Mouse (Mus musculus) stomach, embryonic 14.5 days (tissue): Measurements from ENCODE around the gene Itfg2. TPM values are rescaled to one million over a fixed set of nuclear protein-coding genes. Genes with fewer than 3 reads are reported as not detected.

ENCODE experiments used
- ATAC-seq: fragments of 200-750 bp; cut with Nextera tagmentation; 2 replicates; pipeline ENCODE4 v1.8.0; 2017; ENCODE audit warnings: low read depth, moderate TSS enrichment; ENCODE audit not compliant: insufficient number of reproducible peaks, insufficient read depth, low FRiP score
- H3K27ac ChIP-seq: fragments of 300-500 bp; sonication (generic); 2 replicates; pipeline ENCODE4 v1.5.1; 2014; ENCODE audit warnings: mild to moderate bottlenecking, low read length, moderate library complexity, mixed read lengths
- H3K27me3 ChIP-seq: fragments of 300-500 bp; sonication (generic); 2 replicates; pipeline ENCODE4 v1.6.1; 2014; ENCODE audit warnings: low read length, control low read depth, mixed read lengths; ENCODE audit not compliant: control insufficient read depth, insufficient read depth
- H3K36me3 ChIP-seq: fragments of 300-500 bp; sonication (generic); 2 replicates; pipeline ENCODE4 v1.6.1; 2014; ENCODE audit warnings: mild to moderate bottlenecking, control low read depth, low read length, moderate library complexity, mixed read lengths; ENCODE audit not compliant: control insufficient read depth, insufficient read depth
- H3K4me1 ChIP-seq: fragments of 300-500 bp; sonication (generic); 2 replicates; pipeline ENCODE4 v1.6.1; 2014; ENCODE audit warnings: low read length, control low read depth, mixed read lengths; ENCODE audit not compliant: control insufficient read depth, insufficient read depth
- H3K4me2 ChIP-seq: fragments of 300-500 bp; sonication (generic); replicated peaks from 2 replicates; pipeline ENCODE4 v1.6.1; 2014; ENCODE audit warnings: low read depth, low read length, control low read depth
- H3K4me3 ChIP-seq: fragments of 300-500 bp; sonication (generic); 2 replicates; pipeline ENCODE4 v1.5.1; 2014; ENCODE audit warnings: low read depth, low read length, control low read depth
- H3K9ac ChIP-seq: fragments of 300-500 bp; sonication (generic); replicated peaks from 2 replicates; pipeline ENCODE4 v1.6.1; 2014; ENCODE audit warnings: low read depth, mild to moderate bottlenecking, control low read depth, low read length, moderate library complexity, mixed read lengths
- H3K9me3 ChIP-seq: fragments of 300-500 bp; sonication (generic); 2 replicates; pipeline ENCODE4 v1.6.1; 2016; ENCODE audit warnings: low read depth, low read length, control low read depth; ENCODE audit not compliant: control insufficient read depth
- WGBS: fragments of 180-500 bp; shearing (Covaris S2); extraction: QIAGEN DNeasy Blood & Tissue Kit; methylation state at CpG from one replicate; pipeline ENCODE4 v1.1.7; 2014; 5-methylcytosine and 5-hydroxymethylcytosine counted together
- polyA plus RNA-seq: library from polyadenylated mRNA; unstranded; fragments of >200 nt; fragmentation: Nextera tagmentation; extraction: Ambion mirVana; gene quantifications from 2 replicates; pipeline ENCODE4 v1.2.1, GENCODE M21; 2014

Itfg2 gene
- polyA plus RNA-seq, 1 experiment from 2014 or later: 33.4 TPM

GRCm38 (mm10) chr6:128429300-128429699, 4.6 kb upstream of the Itfg2 start:
- Histone ChIP-seq H3K4me2 (no peak overlapping the region), H3K9ac (no peak overlapping the region), H3K36me3 (peaks cover 56% of the 10 kb centered on the region), H3K4me3 (no peak overlapping the region), H3K4me1 (no peaks in the 10 kb centered on the region), H3K27me3 (no peaks in the 10 kb centered on the region), H3K27ac (no peak overlapping the region), H3K9me3 (no peaks in the 10 kb centered on the region)
- ATAC-seq: no peak
- 96% methylated on average over 2 of the region's 2 CpGs for WGBS

- H3K9ac ChIP-seq: no peak overlapping the region
- no peaks in the 10 kb centered on the region for H3K27me3 ChIP-seq
- H3K9me3 ChIP-seq: no peaks in the 10 kb centered on the region
- no peak overlapping the region for H3K4me3 ChIP-seq
- ATAC-seq: no peak
- no peak overlapping the region for H3K4me2 ChIP-seq
- 87% methylated on average over 5 of the region's 5 CpGs for WGBS
- peaks cover 39% of the 10 kb centered on the region for H3K36me3 ChIP-seq
- H3K27ac ChIP-seq: no peak overlapping the region
- 0 out of 2 replicates have a peak, but pooled peaks cover 3% of the 10 kb centered on the region for H3K4me1 ChIP-seq
These were observed 2.8 kb upstream of the Itfg2 start for GRCm38 (mm10) chr6:128427571-128427970.

GRCm38 (mm10) chr6:128425046-128425445, 315 bp upstream of the Itfg2 start:
- H3K4me1 ChIP-seq: 0 out of 2 replicates have a peak, but pooled peaks cover 3% of the 10 kb centered on the region
- WGBS: 17% methylated on average over 9 of the region's 9 CpGs

GRCm38 (mm10) chr6:128423496-128424268, 1.0 kb downstream of the Itfg2 start:
- ATAC-seq: peak; percentile 39; the same call in 1 of the 2 replicates
- Histone ChIP-seq H3K4me2 (peak overlapping the region; percentile 70), H3K4me3 (peak overlapping the region; percentile 60), H3K4me1 (0 out of 2 replicates have a peak, but pooled peaks cover 3% of the 10 kb centered on the region), H3K27me3 (no peaks in the 10 kb centered on the region), H3K9ac (peak overlapping the region; percentile 63), H3K27ac (peak overlapping the region; percentile 90), H3K9me3 (no peaks in the 10 kb centered on the region), H3K36me3 (peaks cover 4% of the 10 kb centered on the region)
- 40% methylated on average over 15 of the region's 16 CpGs for WGBS

More at GRCm38 (mm10) chr6:128425046-128425445, 315 bp upstream of the Itfg2 start:
- H3K4me2 ChIP-seq: peak overlapping the region; percentile 70
- no peak for ATAC-seq
- H3K9ac ChIP-seq: peak overlapping the region; percentile 63; the same call in 1 of the 2 replicates
- peak overlapping the region; percentile 60 for H3K4me3 ChIP-seq
- H3K9me3 ChIP-seq: no peaks in the 10 kb centered on the region
- no peaks in the 10 kb centered on the region for H3K27me3 ChIP-seq
- H3K27ac ChIP-seq: peak overlapping the region; percentile 90; the same call in 1 of the 2 replicates
- H3K36me3 ChIP-seq: peaks cover 16% of the 10 kb centered on the region

DNA sequence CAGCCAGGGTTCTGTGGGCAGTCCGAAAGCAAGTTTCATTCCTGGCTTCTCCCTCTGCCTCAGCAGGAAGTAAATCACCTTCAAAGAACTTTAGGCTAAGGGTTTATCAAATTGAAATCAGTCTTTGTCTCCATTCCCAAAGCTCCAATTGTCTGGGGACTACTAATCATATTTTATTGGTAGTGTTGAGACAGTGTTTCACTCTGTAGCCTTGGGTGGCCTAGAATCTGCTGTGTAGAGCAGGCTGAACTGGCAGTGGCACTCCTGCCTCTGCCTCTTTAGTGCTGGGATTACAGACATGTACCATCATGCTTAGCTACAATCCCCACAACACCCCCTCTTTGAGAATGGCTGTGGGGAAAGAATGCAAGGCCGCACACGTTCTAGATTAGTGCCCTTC, 3.3 kb downstream of the Itfg2 start:
- no peak for ATAC-seq
- Histone ChIP-seq H3K27ac (no peak overlapping the region), H3K36me3 (peaks cover 2% of the 10 kb centered on the region; the same call in 1 of the 2 replicates), H3K4me3 (no peak overlapping the region), H3K4me2 (no peak overlapping the region), H3K9me3 (no peaks in the 10 kb centered on the region), H3K4me1 (0 out of 2 replicates have a peak, but pooled peaks cover 3% of the 10 kb centered on the region), H3K9ac (no peak overlapping the region), H3K27me3 (no peaks in the 10 kb centered on the region)
- WGBS: 89% methylated on average over 3 of the region's 3 CpGs

- H3K9me3 ChIP-seq: no peaks in the 10 kb centered on the region
- peaks cover 3% of the 10 kb centered on the region; the same call in 1 of the 2 replicates for H3K36me3 ChIP-seq
- WGBS: 84% methylated on average over 2 of the region's 2 CpGs
- no peak overlapping the region for H3K4me3 ChIP-seq
- no peak overlapping the region for H3K27ac ChIP-seq
- no peaks in the 10 kb centered on the region for H3K27me3 ChIP-seq
- no peak overlapping the region for H3K4me2 ChIP-seq
- H3K4me1 ChIP-seq: 0 out of 2 replicates have a peak, but pooled peaks cover 3% of the 10 kb centered on the region
- ATAC-seq: no peak
- H3K9ac ChIP-seq: no peak overlapping the region
These were observed 3.7 kb downstream of the Itfg2 start for GRCm38 (mm10) chr6:128421036-128421435.

- H3K9ac ChIP-seq: no peak overlapping the region
- H3K27me3 ChIP-seq: no peaks in the 10 kb centered on the region
- 80% methylated on average over 1 of the region's 1 CpGs for WGBS
- H3K4me3 ChIP-seq: no peak overlapping the region
- no peak for ATAC-seq
- no peaks in the 10 kb centered on the region for H3K4me1 ChIP-seq
- peaks cover 14% of the 10 kb centered on the region; the same call in 1 of the 2 replicates for H3K36me3 ChIP-seq
- no peak overlapping the region for H3K4me2 ChIP-seq
- no peak overlapping the region for H3K27ac ChIP-seq
- H3K9me3 ChIP-seq: no peaks in the 10 kb centered on the region
These were observed 6.7 kb downstream of the Itfg2 start for GRCm38 (mm10) chr6:128418076-128418475.

GRCm38 (mm10) chr6:128416169-128416568, 8.6 kb downstream of the Itfg2 start:
- no peak overlapping the region for H3K4me3 ChIP-seq
- no peak for ATAC-seq
- 78% methylated on average over 5 of the region's 5 CpGs for WGBS

More at GRCm38 (mm10) chr6:128416169-128416568, 8.6 kb downstream of the Itfg2 start:
- Histone ChIP-seq H3K36me3 (peaks cover 25% of the 10 kb centered on the region; the same call in 1 of the 2 replicates), H3K4me1 (no peaks in the 10 kb centered on the region), H3K27me3 (no peaks in the 10 kb centered on the region), H3K9me3 (no peaks in the 10 kb centered on the region), H3K9ac (no peak overlapping the region), H3K27ac (no peak overlapping the region), H3K4me2 (no peak overlapping the region)
